Mouse (Mus musculus) spleen, embryonic (tissue): ENCODE data around the gene Gm9513.

Experiments
- CTCF ChIA-PET: fragments of 350-600 bp; sonication (Branson Sonifier 250); formaldehyde crosslinking; loops from one replicate; lab custom pipeline; 2022; lab: Charles Lee

The Gm9513 gene

DNA sequence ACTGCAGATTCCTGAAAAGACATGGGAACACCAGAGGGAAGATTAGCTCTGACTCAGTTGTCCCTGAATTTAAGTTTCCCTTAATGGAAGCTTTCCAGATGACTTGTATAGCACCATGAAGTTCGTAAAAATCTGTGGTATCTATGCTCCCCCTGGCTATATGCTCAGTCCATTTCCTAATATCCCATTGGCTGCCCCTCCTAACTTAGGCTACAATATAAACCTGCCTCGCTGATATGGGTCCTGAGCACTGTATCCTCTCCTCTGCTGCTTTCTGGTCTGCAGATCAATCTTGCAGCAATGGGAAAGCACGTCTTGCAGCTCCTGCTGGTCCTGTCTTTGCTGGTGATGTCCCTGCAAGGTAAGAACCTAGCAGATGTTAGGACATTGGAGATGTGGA is at the start of gene Gm9513:
Gene Gm9513, plus strand, starts transcription at position 301 of the 400 bp plus-strand sequence.
- CTCF ChIA-PET, result no interaction called here

DNA sequence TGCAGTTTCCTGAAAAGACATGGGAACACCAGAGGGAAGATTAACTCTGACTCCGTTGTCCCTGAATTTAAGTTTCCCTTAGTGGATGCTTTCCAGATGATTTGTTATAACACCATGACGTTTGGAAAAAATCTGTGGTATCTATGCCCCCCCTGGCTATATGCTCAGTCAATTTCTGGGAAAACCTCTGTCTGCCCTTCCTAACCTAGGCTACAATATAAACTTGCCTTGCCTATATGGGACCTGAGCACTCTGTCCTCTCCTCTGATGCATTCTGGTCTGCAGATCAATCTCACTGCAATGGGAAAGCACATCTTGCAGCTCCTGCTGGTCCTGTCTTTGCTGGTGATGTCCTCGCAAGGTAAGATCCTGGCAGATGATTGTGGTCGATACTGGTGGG is 43.9 kb upstream of the Gm9513 start, which contains the start of gene Gm7257:
Gene Gm7257, plus strand, starts transcription at position 301 of the 400 bp plus-strand sequence.
- CTCF ChIA-PET, result no interaction called here

DNA sequence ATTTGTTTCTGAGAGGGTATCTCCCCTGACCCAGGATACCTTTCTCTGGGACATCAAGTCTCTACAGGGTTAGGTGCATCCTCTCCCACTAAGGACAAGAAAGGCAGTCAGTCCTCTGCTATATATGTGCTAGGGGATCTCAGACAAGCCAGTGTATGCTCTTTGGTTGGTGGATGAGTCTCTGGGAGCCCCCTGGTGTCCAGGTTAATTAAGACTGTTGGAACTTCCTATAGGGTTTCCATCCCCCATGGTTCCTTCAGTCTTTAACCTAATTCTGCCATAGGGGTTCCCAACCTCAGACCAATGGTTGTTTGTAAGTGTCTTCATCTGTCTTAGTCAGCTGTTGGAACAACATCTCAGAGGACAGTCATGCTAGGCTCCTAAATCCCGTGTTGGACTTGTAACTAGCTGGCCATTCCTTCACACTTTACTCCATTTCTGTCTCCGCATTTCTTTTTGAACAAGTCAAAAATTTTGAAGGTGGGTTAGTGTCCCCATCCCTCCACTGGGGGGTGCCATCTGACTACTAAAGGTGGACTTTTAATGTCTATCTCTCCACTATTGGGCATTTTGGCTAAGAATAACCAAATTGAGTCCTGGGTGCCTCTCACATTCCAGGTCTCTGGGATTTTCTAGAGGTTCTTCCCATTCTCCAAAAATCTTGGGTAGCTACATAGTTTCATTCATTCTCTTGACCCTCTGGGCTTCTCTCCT is 40.2 kb upstream of the Gm9513 start:
- CTCF ChIA-PET, result no interaction called here

DNA sequence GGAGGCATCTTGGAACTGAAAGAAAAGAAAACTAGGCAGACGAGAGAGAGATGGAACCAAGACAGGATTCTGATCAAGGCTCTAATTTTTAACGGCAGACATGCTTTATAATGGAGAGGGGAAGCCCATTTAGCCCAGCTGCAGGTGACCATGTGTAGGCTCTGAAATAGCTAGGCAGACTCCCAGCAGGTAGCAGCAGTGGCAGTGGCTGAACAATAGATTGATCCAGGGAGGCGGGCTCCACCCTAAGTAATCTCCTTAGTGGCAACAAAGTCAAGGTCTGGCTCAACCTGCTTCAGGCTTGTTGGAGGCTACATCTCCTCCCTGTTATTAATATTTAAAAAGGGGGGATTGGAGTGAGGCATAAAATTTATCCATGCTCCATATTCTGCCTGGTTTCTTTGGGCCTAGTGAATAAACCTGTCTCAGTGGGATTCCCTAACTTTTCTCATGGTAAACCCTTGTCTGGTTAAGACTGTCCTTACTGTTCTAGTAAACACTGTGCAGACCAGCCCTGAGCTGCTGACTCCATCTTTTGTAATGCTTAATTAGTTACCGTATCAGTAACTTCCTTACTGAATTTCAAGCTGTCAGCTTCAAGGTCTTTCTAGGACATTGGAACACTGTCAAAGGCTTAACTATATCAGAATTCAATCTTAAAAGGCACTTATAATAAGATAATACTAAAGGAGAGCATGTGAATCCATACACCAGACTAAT is 19.2 kb downstream of the Gm9513 start:
- CTCF ChIA-PET, result no interaction called here

DNA sequence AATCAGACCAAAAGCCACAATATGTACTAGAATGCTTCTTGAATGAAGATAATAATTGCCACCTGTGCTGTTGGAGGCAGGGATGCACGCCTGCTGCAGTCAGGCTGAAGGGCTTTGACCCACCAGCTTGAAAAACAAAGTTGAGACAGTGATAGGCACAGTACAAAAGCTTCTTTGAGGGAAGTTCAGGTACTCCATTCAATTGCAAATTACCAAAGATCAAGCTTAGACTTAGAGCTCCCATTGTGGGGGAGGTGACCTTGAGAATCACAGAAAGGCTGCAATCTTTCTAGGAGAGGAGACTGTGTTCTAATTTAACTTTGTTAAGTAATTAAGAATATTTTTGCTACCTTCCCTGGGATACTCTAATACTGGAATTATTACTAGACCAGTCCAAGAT is 20.4 kb downstream of the Gm9513 start:
- CTCF ChIA-PET, result no interaction called here

DNA sequence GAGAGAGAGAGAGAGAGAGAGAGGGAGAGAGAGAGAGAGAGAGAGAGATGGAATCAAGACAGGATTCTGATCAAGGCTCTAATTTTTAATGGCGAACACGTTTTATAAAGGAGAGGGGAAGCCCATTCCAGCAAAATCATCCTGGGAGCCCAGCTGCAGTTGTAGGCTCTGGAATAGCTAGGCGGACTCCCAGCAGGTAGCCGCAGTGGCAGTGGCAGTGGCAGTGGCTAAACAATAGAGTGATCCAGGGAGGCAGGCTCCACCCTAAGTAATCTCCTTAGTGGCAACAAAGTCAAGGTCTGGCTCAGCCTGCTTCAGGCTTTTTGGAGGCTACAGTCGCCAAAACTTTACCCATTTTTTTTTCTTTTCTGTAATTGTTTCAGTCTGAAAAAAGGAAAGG is 28.8 kb downstream of the Gm9513 start:
- CTCF ChIA-PET, result no interaction called here
